Mouse (Mus musculus) cerebellum, adult 2 months (tissue): ENCODE measurements around the gene Gjb2.

Experiments
- CTCF ChIP-seq: fragments of 200-500 bp; IDR thresholded peaks from 2 replicates; pipeline ENCODE4 v1.5.1; 2011; ENCODE audit warnings: low read depth, mild to moderate bottlenecking, control low read depth, low read length, moderate library complexity, borderline replicate concordance; ENCODE audit not compliant: insufficient read depth
- POLR2A ChIP-seq: fragments of 200-500 bp; IDR thresholded peaks from 2 replicates; pipeline ENCODE4 v1.6.1; 2011; ENCODE audit warnings: low read length, control low read depth, borderline replicate concordance; ENCODE audit not compliant: insufficient read depth

DNA sequence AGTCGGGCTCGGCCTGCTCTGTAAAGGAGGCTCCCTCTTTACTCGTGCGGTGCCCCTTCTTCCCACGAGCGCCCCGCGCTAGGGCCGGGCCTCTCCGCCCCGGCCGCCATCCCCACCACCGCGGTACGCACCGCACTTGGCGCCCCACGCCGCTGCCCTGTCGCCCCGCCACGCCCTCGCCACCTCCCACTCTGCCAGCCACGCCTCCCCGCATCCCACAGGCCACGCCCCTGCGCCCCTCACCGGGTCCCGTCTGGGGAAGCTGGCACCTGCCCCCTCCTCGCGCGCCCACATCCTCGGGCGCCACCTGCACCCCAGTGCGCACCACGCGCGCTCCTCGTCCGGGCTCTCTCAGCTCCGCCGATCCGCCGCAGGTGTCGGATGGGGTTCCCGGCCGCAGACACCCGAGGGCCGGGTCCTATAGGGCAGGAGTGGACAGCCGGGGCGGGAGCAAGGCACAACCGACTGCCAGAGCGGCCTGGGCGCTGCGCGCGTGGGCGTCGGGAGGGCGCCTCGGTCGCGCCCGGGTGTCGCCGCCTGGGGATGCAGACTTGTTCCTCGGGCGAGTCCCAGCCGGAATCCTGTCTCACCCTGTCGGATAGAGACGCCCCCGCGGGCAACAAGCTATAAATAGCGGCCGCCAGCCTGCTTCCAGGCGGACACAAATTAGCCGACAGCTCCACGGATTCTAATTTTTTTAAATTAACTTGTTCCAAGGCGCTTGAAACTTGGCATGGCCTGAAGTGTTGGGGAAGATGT is 46.8 kb downstream of the Gjb2 start, which contains the start of gene Gja3:
- TF ChIP-seq POLR2A (no peak), CTCF (no peak)
